Mouse (Mus musculus) erythroid progenitor cell, adult 5-6 weeks (primary cell): Measurements from ENCODE around the gene Nudt16l1. TPM values are rescaled to one million over a fixed set of nuclear protein-coding genes. Genes with fewer than 3 reads are reported as not detected.

Source experiments
- total RNA-seq, 2 experiments: library from RNA; stranded (forward) in 1 of 2; stranded (reverse) in 1 of 2; fragments of 150-400 nt in 1 of 2; fragments of 186-747, 209-891 nt in 1 of 2; gene quantifications; 2 replicates each; pipeline versions ENCODE4 v1.2.3 to v1.2.4; 2015 to 2017; ENCODE audit warnings: low replicate concordance in 2 of 2

Gene Nudt16l1
- total RNA-seq, 2 experiments from 2014 or later: 0.53 to 4.2 TPM

Other genes starting within 250 kb of the Nudt16l1 start
- 22.2 and 37.8 TPM in 2 replicates for gene Nmral1, start 219.4 kb upstream of the Nudt16l1 start, total RNA-seq (2015; ENCODE audit: low replicate concordance)
- 24.3 and 41.7 TPM in 2 replicates for gene Nmral1, start 219.4 kb upstream of the Nudt16l1 start, total RNA-seq (2017; ENCODE audit: low replicate concordance)
- gene Hmox2, start 212.4 kb upstream of the Nudt16l1 start, total RNA-seq (2015; ENCODE audit: low replicate concordance): 10.1 and 13.0 TPM in 2 replicates
- 8.5 and 13.0 TPM in 2 replicates for gene Hmox2, start 212.4 kb upstream of the Nudt16l1 start, total RNA-seq (2017; ENCODE audit: low replicate concordance)
- 2.5 and 6.1 TPM in 2 replicates for gene Cdip1, start 148.5 kb upstream of the Nudt16l1 start, total RNA-seq (2015; ENCODE audit: low replicate concordance)
- gene Cdip1, start 148.5 kb upstream of the Nudt16l1 start, total RNA-seq (2017; ENCODE audit: low replicate concordance): 4.5 TPM in 2 replicates
- gene 4930562C15Rik, start 103.3 kb upstream of the Nudt16l1 start, total RNA-seq (2015; ENCODE audit: low replicate concordance): not detected in 2 replicates
- not detected in 2 replicates for gene 4930562C15Rik, start 103.3 kb upstream of the Nudt16l1 start, total RNA-seq (2017; ENCODE audit: low replicate concordance)
- gene Ubald1, start 58.4 kb upstream of the Nudt16l1 start, total RNA-seq (2015; ENCODE audit: low replicate concordance): 8.3 and 10.1 TPM in 2 replicates
- 0.91 and 1.7 TPM in 2 replicates for gene Ubald1, start 58.4 kb upstream of the Nudt16l1 start, total RNA-seq (2017; ENCODE audit: low replicate concordance)
- 8.6 and 10.5 TPM in 2 replicates for gene Mgrn1, start 52.5 kb upstream of the Nudt16l1 start, total RNA-seq (2015; ENCODE audit: low replicate concordance)
- 0.38 and 2.2 TPM in 2 replicates for gene Mgrn1, start 52.5 kb upstream of the Nudt16l1 start, total RNA-seq (2017; ENCODE audit: low replicate concordance)
- 13.0 and 20.9 TPM in 2 replicates for gene Anks3, start 25.4 kb downstream of the Nudt16l1 start, total RNA-seq (2015; ENCODE audit: low replicate concordance)
- 15.3 and 28.9 TPM in 2 replicates for gene Anks3, start 25.4 kb downstream of the Nudt16l1 start, total RNA-seq (2017; ENCODE audit: low replicate concordance)
- not detected in 2 replicates for gene Sept12, start 59.1 kb downstream of the Nudt16l1 start, total RNA-seq (2015; ENCODE audit: low replicate concordance)
- 0.39 TPM in 1 of 2 replicates, not detected in the other for gene Sept12, start 59.1 kb downstream of the Nudt16l1 start, total RNA-seq (2017; ENCODE audit: low replicate concordance)
- not detected in 2 replicates for gene Smim22, start 68.5 kb downstream of the Nudt16l1 start, total RNA-seq (2015; ENCODE audit: low replicate concordance)
- not detected in 2 replicates for gene Smim22, start 68.5 kb downstream of the Nudt16l1 start, total RNA-seq (2017; ENCODE audit: low replicate concordance)
- 13.0 and 19.7 TPM in 2 replicates for gene Rogdi, start 74.8 kb downstream of the Nudt16l1 start, total RNA-seq (2015; ENCODE audit: low replicate concordance)
- gene Rogdi, start 74.8 kb downstream of the Nudt16l1 start, total RNA-seq (2017; ENCODE audit: low replicate concordance): 4.9 and 10.9 TPM in 2 replicates
- gene Glyr1, start 111.1 kb downstream of the Nudt16l1 start, total RNA-seq (2015; ENCODE audit: low replicate concordance): 28.8 and 47.8 TPM in 2 replicates
- 45.9 and 49.9 TPM in 2 replicates for gene Glyr1, start 111.1 kb downstream of the Nudt16l1 start, total RNA-seq (2017; ENCODE audit: low replicate concordance)
- 28.1 and 41.8 TPM in 2 replicates for gene Ubn1, start 111.3 kb downstream of the Nudt16l1 start, total RNA-seq (2015; ENCODE audit: low replicate concordance)
- 50.9 and 75.1 TPM in 2 replicates for gene Ubn1, start 111.3 kb downstream of the Nudt16l1 start, total RNA-seq (2017; ENCODE audit: low replicate concordance)
- gene Ppl, start 193.7 kb downstream of the Nudt16l1 start, total RNA-seq (2015; ENCODE audit: low replicate concordance): not detected in 2 replicates
- gene Ppl, start 193.7 kb downstream of the Nudt16l1 start, total RNA-seq (2017; ENCODE audit: low replicate concordance): not detected in 2 replicates
- gene Sec14l5, start 208.3 kb downstream of the Nudt16l1 start, total RNA-seq (2015; ENCODE audit: low replicate concordance): not detected in 2 replicates
- not detected in 2 replicates for gene Sec14l5, start 208.3 kb downstream of the Nudt16l1 start, total RNA-seq (2017; ENCODE audit: low replicate concordance)